Mouse (Mus musculus): Measurements from ENCODE around the gene Mrpl51. TPM values are rescaled to one million over a fixed set of nuclear protein-coding genes. Genes with fewer than 3 reads are reported as not detected.

Gene Mrpl51
- total and polyA plus RNA-seq, 2 experiments, result 44.0 to 69.8 TPM

DNA sequence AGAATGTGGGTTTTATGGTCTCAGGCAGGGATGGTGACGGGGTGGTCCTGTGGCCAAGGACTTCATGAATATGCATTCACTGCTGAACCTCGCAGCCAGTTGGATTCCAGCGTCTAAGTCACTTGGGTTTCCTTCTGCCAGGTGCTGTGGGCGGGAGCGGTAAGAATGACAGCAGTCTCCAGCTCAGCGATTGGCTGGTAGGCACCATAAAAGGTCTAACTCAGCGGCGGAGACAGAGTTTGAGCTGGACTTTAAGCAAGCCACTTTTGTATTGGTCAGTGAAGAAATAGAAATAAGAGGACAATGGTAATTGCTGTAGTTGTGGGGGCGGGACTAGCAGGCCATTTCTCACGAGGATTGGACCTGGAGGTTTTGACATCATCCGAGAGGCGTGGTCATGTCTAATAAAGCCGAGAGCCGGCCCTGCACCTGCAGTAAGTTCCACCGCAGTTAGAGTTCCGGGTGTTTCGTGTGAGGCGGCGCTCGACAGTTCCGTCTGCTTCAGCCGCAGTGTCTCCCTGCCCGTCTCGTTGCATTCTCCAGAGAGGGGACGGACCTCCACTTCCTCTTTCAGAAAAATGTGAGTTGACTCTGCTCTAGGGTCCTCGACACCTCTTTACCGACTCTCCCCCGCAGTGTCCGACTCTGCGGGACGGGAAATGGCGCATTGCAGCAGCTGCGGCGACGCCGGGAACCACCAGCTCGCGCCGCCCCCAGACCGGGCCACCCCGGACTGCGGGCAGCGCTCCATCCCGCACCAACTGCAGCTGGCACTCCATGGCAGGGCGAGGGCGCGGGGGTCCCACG lies 23.8 kb downstream of the Mrpl51 start, which contains the start of gene Vamp1:
Vamp1 (plus strand) TSS at position 404 of the 807 bp plus-strand sequence.
- H3K4me3 ChIP-seq (ENCODE audit: insufficient read depth, low read depth, low read length), result peak within 1 kb of the TSS; percentile 72
- TF ChIP-seq POLR2A (IDR thresholded peaks at IDR 0.05; ENCODE audit: extremely low read depth, insufficient read depth, low read length) (peak; percentile 99), CTCF (IDR thresholded peaks at IDR 0.05; ENCODE audit: low read depth, low read length) (no peak)
- H3K9ac ChIP-seq (ENCODE audit: low read depth, low read length), result peak within 1 kb of the TSS; percentile 85
- peak; percentile 98 for DNase-seq (ENCODE audit: extremely low read depth, low read depth, low spot score)
- H3K27me3 ChIP-seq (ENCODE audit: control insufficient read depth, insufficient read depth, low read length), result no peaks in the 10 kb centered on the region
- no peaks in the 10 kb centered on the region for H3K79me2 ChIP-seq (ENCODE audit: control insufficient read depth, insufficient read depth, low read length)
- no peaks in the 10 kb centered on the region for H3K36me3 ChIP-seq (ENCODE audit: control insufficient read depth, insufficient read depth, low read length)
- 0 out of 2 replicates have a peak, but pooled peaks cover 3% of the 10 kb centered on the region for H3K4me1 ChIP-seq (ENCODE audit: control insufficient read depth, insufficient read depth, low read length)
- WGBS, result under 1% methylated on average over 48 of the region's 48 CpGs
- H3K27ac ChIP-seq (replicated peaks; ENCODE audit: insufficient read depth, low read depth, low read length), result peak within 1 kb of the TSS; percentile 63

DNA sequence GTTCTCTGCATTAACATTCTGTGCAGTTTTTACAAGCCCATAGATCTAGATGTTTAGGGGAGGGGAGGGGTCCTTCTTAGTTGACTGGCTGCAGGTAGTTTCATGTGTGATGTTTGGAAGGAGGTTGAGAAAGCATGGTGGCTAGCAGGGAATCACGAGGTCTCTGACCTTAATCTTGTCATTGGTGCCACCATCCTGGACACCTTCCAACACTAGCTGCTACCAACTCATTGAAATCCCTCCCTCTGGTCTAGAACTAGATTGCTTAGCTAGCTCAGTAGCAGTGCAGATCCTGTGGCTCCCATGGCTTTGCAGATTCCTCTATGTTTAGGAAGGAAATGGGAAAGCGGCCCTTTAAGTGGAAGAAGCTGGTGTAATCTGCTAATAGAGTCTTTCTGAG lies 25.3 kb downstream of the Mrpl51 start:
- WGBS, result 54% methylated on average over 2 of the region's 2 CpGs
- no peak overlapping the region for H3K4me3 ChIP-seq (ENCODE audit: insufficient read depth, low read depth, low read length)
- peak; percentile 55 for DNase-seq (ENCODE audit: extremely low read depth, low read depth, low spot score)

DNA sequence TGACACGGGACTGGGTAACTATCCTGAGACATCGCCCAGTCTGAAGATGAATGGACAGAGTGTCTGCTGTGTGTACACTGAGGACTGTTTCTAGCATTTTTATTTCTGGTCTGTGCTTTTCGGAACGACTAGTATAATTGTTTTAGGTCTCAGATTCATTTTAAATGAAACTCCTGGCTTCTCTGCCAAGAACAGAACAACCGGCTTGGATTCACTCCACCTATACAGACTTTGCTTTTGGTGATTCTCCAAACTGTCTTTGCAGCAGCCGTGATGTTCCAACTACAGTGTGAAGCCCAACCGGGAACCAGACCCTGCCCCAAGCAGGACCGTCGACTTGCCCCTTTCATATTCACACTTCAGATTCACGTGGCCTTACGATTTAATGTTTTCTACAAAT lies 26.3 kb downstream of the Mrpl51 start:
- H3K27me3 ChIP-seq (ENCODE audit: control insufficient read depth, insufficient read depth, low read length), result no peaks in the 10 kb centered on the region
- 0 out of 2 replicates have a peak, but pooled peaks cover 3% of the 10 kb centered on the region for H3K4me1 ChIP-seq (ENCODE audit: control insufficient read depth, insufficient read depth, low read length)
- DNase-seq (ENCODE audit: extremely low read depth, low read depth, low spot score), result no peak
- 90% methylated on average over 11 of the region's 11 CpGs for WGBS
- H3K9ac ChIP-seq (ENCODE audit: low read depth, low read length), result no peak overlapping the region
- peaks cover 4% of the 10 kb centered on the region; the same call in 1 of the 2 replicates for H3K36me3 ChIP-seq (ENCODE audit: control insufficient read depth, insufficient read depth, low read length)
- TF ChIP-seq POLR2A (IDR thresholded peaks at IDR 0.05; ENCODE audit: extremely low read depth, insufficient read depth, low read length), result no peak
- no peak for TF ChIP-seq CTCF (IDR thresholded peaks at IDR 0.05; ENCODE audit: low read depth, low read length)
- no peak overlapping the region for H3K27ac ChIP-seq (replicated peaks; ENCODE audit: insufficient read depth, low read depth, low read length)
- H3K79me2 ChIP-seq (ENCODE audit: control insufficient read depth, insufficient read depth, low read length), result no peaks in the 10 kb centered on the region
- H3K4me3 ChIP-seq (ENCODE audit: insufficient read depth, low read depth, low read length), result no peak overlapping the region

More for the DNA sequence above, 25.3 kb downstream of the Mrpl51 start:
- Histone ChIP-seq H3K79me2 (ENCODE audit: control insufficient read depth, insufficient read depth, low read length) (no peaks in the 10 kb centered on the region), H3K36me3 (ENCODE audit: control insufficient read depth, insufficient read depth, low read length) (no peaks in the 10 kb centered on the region; the same call in 1 of the 2 replicates), H3K4me1 (ENCODE audit: control insufficient read depth, insufficient read depth, low read length) (0 out of 2 replicates have a peak, but pooled peaks cover 3% of the 10 kb centered on the region), H3K9ac (ENCODE audit: low read depth, low read length) (no peak overlapping the region), H3K27ac (replicated peaks; ENCODE audit: insufficient read depth, low read depth, low read length) (no peak overlapping the region), H3K27me3 (ENCODE audit: control insufficient read depth, insufficient read depth, low read length) (no peaks in the 10 kb centered on the region)
- TF ChIP-seq CTCF (IDR thresholded peaks at IDR 0.05; ENCODE audit: low read depth, low read length) (no peak), POLR2A (IDR thresholded peaks at IDR 0.05; ENCODE audit: extremely low read depth, insufficient read depth, low read length) (no peak)

DNA sequence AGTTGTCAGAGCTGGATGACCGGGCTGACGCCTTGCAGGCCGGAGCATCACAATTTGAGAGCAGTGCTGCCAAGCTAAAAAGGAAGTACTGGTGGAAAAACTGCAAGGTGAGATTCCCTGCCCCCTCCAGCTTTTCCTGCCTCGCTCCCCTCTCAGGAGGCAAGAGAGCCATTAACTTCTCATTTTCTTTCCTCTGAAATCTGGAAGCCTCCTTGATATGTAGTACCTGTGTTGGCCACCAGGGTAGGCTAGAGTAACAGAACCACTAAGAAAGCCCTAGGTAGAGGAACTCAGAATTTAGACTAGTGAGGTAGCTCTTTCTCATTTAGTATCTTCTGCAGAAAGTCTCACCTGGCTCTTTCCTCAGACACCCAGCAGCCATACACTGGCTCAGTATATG lies 27.4 kb downstream of the Mrpl51 start:
- Histone ChIP-seq H3K79me2 (ENCODE audit: control insufficient read depth, insufficient read depth, low read length) (no peaks in the 10 kb centered on the region), H3K4me1 (ENCODE audit: control insufficient read depth, insufficient read depth, low read length) (0 out of 2 replicates have a peak, but pooled peaks cover 3% of the 10 kb centered on the region), H3K36me3 (ENCODE audit: control insufficient read depth, insufficient read depth, low read length) (peaks cover 10% of the 10 kb centered on the region; the same call in 1 of the 2 replicates), H3K9ac (ENCODE audit: low read depth, low read length) (no peak overlapping the region), H3K27me3 (ENCODE audit: control insufficient read depth, insufficient read depth, low read length) (no peaks in the 10 kb centered on the region), H3K27ac (replicated peaks; ENCODE audit: insufficient read depth, low read depth, low read length) (no peak overlapping the region), H3K4me3 (ENCODE audit: insufficient read depth, low read depth, low read length) (no peak overlapping the region)
- 94% methylated on average over 4 of the region's 4 CpGs for WGBS
- peak; percentile 54 for DNase-seq (ENCODE audit: extremely low read depth, low read depth, low spot score)
- TF ChIP-seq CTCF (IDR thresholded peaks at IDR 0.05; ENCODE audit: low read depth, low read length), result peak; percentile 57
- no peak for TF ChIP-seq POLR2A (IDR thresholded peaks at IDR 0.05; ENCODE audit: extremely low read depth, insufficient read depth, low read length)

DNA sequence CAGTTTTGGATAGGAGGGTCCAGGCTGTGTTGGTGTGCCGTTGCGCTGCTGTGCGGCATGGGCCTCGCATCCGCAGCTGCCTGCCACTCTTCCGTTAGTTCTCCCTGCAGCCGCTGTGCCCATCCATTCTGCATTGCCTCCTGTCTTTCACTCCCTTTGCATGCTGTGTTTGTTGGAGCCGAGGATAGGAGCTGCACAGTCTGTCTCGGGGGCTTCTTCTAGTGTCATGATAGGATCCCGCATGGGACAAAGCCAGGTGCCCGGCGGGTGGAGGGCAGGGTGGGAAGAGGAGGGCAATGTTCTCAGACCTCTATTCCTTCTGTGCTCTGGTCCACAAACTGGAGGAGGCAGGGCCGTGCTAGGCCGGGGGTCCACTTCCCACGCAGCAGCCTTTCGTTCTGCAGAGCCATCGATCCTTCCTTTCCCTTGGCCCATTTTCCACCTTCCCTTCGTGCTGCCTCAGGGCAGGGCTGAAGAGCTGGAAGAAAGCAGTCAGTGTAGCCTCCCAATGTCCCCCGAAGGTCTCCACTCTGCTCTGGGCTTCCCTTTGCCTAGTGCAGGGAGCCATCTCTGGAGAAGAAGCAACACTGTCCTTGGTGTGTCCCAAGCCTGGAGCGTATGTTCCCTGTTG lies 29.6 kb downstream of the Mrpl51 start:
- peaks cover 27% of the 10 kb centered on the region; the same call in 1 of the 2 replicates for H3K36me3 ChIP-seq (ENCODE audit: control insufficient read depth, insufficient read depth, low read length)
- no peak for TF ChIP-seq CTCF (IDR thresholded peaks at IDR 0.05; ENCODE audit: low read depth, low read length)
- TF ChIP-seq POLR2A (IDR thresholded peaks at IDR 0.05; ENCODE audit: extremely low read depth, insufficient read depth, low read length), result no peak

More for the DNA sequence above, 29.6 kb downstream of the Mrpl51 start:
- H3K27me3 ChIP-seq (ENCODE audit: control insufficient read depth, insufficient read depth, low read length), result no peaks in the 10 kb centered on the region
- no peak overlapping the region for H3K9ac ChIP-seq (ENCODE audit: low read depth, low read length)
- DNase-seq (ENCODE audit: extremely low read depth, low read depth, low spot score), result no peak
- H3K79me2 ChIP-seq (ENCODE audit: control insufficient read depth, insufficient read depth, low read length), result no peaks in the 10 kb centered on the region
- H3K4me1 ChIP-seq (ENCODE audit: control insufficient read depth, insufficient read depth, low read length), result 0 out of 2 replicates have a peak, but pooled peaks cover 3% of the 10 kb centered on the region
- H3K27ac ChIP-seq (replicated peaks; ENCODE audit: insufficient read depth, low read depth, low read length), result no peak overlapping the region
- WGBS, result 95% methylated on average over 20 of the region's 20 CpGs
- no peak overlapping the region for H3K4me3 ChIP-seq (ENCODE audit: insufficient read depth, low read depth, low read length)

Data from liver, adult 2 months (tissue).